Mouse (Mus musculus) embryonic facial prominence, embryonic 13.5 days (tissue): ENCODE measurements around the gene Slc34a3. TPM values are rescaled to one million over a fixed set of nuclear protein-coding genes. Genes with fewer than 3 reads are reported as not detected.
A peak's percentile ranks its signal among the peaks of the same experiment; 100 is the strongest.
"Not testable (repeated sequence)": the region's sequence is repeated elsewhere in the genome, so short reads cannot be mapped to it uniquely, and the experiment has no call there.

Experiments
- ATAC-seq: fragments of 200-750 bp; cut with Nextera tagmentation; 2 replicates; pipeline ENCODE4 v1.8.0; 2017; ENCODE audit warnings: low read depth; ENCODE audit not compliant: insufficient number of reproducible peaks, insufficient read depth, low FRiP score, low TSS enrichment
- H3K27ac ChIP-seq: fragments of 300-500 bp; sonication (generic); 2 replicates; pipeline ENCODE4 v1.5.1; 2015; ENCODE audit warnings: moderate library complexity, mild to moderate bottlenecking, inconsistent platforms
- H3K27me3 ChIP-seq: fragments of 300-500 bp; sonication (generic); 2 replicates; pipeline ENCODE4 v1.6.1; 2015; ENCODE audit warnings: mild to moderate bottlenecking, inconsistent platforms
- H3K36me3 ChIP-seq: fragments of 300-500 bp; sonication (generic); 2 replicates; pipeline ENCODE4 v1.6.1; 2015; ENCODE audit warnings: mild to moderate bottlenecking, inconsistent platforms
- H3K4me1 ChIP-seq: fragments of 300-500 bp; sonication (generic); 2 replicates; pipeline ENCODE4 v1.6.1; 2015; ENCODE audit warnings: inconsistent platforms
- H3K4me2 ChIP-seq: fragments of 300-500 bp; sonication (generic); 2 replicates; pipeline ENCODE4 v1.6.1; 2015; ENCODE audit warnings: moderate library complexity, mild to moderate bottlenecking, inconsistent platforms
- H3K4me3 ChIP-seq: fragments of 300-500 bp; sonication (generic); 2 replicates; pipeline ENCODE4 v1.5.1; 2015; ENCODE audit warnings: mild to moderate bottlenecking, inconsistent platforms
- H3K9ac ChIP-seq: fragments of 300-500 bp; sonication (generic); 2 replicates; pipeline ENCODE4 v1.6.1; 2015; ENCODE audit warnings: mild to moderate bottlenecking, inconsistent platforms
- H3K9me3 ChIP-seq: fragments of 300-500 bp; sonication (generic); 2 replicates; pipeline ENCODE4 v1.6.1; 2016; ENCODE audit warnings: inconsistent platforms
- WGBS: fragments of 180-500 bp; shearing (Covaris S2); methylation state at CpG from one replicate; pipeline ENCODE4 v1.1.7; 2015; ENCODE audit warnings: mixed read lengths; 5-methylcytosine and 5-hydroxymethylcytosine counted together
- polyA plus RNA-seq: library from polyadenylated mRNA; unstranded; fragments of >200 nt; fragmentation: Nextera tagmentation; extraction: Ambion mirVana; gene quantifications from 2 replicates; pipeline ENCODE4 v1.2.1, GENCODE M21; 2015

The Slc34a3 gene
- polyA plus RNA-seq, 1 experiment from 2014 or later, result not detected

DNA sequence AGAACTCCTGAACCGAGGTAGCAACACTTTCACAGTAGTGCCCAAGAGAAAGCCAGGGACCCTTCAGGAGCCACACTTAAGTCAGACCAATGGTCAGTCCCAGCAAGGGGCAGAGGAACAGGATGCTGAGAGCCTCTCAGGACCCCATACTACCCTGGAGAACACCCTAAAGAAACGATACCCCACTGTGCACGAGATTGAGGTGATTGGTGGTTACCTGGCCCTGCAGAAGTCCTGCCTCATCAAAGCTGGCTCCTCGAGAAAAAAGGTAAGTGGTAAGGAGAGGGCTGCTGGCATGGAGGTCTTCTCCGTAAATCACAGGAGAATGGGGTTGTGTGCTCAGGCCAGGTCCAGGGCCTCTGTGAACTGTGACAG, 30.1 kb upstream of the Slc34a3 start:
- Histone ChIP-seq H3K9me3 (no peaks in the 10 kb centered on the region), H3K4me3 (peak overlapping the region; percentile 79; the same call in 1 of the 2 replicates), H3K36me3 (peaks cover 17% of the 10 kb centered on the region), H3K27ac (no peak overlapping the region), H3K4me2 (peak overlapping the region; percentile 99), H3K4me1 (peaks cover 40% of the 10 kb centered on the region), H3K9ac (peak overlapping the region; percentile 77), H3K27me3 (peaks cover 21% of the 10 kb centered on the region)
- 76% methylated on average over 5 of the region's 5 CpGs for WGBS
- no peak for ATAC-seq

DNA sequence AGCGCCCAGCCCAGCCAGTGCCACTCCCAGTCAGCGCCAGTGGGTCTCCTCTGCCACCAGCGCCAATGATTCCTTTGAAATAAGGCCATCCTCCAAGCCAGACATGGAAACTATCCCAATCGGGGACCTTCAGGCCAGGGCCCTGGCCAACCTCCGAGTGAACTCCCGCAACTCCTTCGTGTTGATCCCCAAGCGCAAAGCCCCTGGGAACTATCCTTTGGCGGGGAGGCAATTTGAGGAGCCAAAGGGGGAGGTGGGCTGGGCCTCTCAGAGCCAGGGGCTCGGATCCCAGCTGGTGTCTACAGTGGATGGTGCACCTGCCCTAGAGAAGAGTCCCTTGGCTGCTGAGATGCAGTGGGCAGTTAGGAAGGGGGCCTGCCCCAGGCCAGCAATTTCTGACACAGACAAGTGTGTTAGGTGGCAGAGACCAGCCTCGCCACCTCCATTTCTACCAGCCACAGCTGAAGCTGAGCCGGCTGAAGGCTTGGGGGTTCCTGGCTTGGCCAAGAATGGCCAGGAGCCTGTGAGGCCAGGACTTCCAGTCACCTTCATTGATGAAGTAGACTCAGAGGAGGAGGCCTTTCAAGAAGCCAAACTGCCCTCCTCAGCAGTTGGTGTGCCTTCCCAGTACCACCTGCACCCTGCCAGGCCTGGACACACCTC, 29.6 kb upstream of the Slc34a3 start:
- ATAC-seq, result no peak
- H3K4me2 ChIP-seq, result peak overlapping the region; percentile 99
- H3K4me3 ChIP-seq, result peak overlapping the region; percentile 79
- H3K27me3 ChIP-seq, result peaks cover 21% of the 10 kb centered on the region
- peak overlapping the region; percentile 77 for H3K9ac ChIP-seq
- peaks cover 40% of the 10 kb centered on the region for H3K4me1 ChIP-seq
- H3K27ac ChIP-seq, result no peak overlapping the region
- 18% methylated on average over 12 of the region's 12 CpGs for WGBS
- no peaks in the 10 kb centered on the region for H3K9me3 ChIP-seq
- peaks cover 11% of the 10 kb centered on the region; the same call in 1 of the 2 replicates for H3K36me3 ChIP-seq

DNA sequence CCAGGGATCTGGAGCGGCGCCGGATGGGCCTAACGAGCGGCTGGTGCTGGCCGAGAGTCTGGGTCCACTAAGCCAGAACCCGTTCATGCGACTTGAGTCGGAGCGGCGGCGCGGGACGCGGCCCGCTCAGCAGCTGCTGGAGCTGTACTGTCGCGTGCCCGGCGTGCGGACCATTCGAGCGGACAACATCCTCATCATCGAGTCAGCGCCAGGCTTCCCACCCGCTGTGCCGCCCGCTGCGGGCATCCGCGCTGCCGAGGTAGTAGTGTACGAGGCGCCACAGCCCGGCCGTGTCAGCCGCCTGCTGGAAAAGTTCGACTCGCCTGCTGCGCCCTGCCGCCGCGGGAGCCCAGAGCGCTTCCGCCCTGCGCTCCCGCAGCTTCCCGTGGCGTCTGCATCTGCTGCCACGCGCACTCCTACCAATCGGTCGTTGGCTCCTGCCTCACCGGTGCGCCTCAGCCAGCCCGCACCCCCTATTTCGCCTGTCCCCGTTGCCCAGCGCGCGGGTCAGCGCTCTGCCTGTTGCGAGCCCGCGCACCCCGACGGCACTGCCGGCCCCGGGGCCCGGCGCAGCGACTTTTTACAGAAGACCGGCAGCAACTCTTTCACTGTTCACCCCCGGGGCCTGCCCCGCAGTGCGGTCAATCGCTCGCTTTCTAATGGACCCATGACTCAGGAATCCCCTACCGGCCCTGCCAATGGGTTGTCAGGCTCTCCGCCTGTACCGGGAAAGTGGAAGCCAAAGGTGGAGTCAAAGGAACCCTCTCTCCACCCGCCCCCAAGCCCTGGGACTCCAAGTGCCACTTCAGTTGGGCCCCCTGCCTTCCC, 28.8 kb upstream of the Slc34a3 start:
- under 1% methylated on average over 82 of the region's 82 CpGs for WGBS
- ATAC-seq, result no peak; the same call in 1 of the 2 replicates
- H3K9me3 ChIP-seq, result no peaks in the 10 kb centered on the region

DNA sequence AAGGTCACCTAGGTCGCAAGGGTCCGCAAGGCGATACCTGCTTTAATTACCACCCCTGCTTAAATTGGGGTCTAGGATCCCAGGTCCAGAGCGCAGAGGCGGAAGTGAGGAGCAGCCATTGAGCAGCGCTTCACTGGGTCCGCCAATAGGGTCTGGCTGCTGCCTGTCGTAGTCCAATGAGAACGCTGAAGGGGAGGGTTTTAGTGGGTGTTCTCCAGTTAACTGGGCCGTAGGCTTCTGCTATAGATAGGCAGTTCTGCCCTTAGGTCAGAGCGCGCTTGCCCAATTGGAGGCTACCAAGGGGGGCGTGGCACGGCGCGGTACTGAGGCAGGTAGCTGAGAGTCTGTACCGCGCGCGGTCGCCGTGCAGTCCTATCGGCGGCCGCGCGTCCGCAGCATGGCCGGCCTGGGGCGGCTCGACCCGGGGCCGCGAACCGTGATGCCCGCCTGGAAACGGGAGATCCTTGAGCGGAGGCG, 28.2 kb upstream of the Slc34a3 start, which contains the start of gene Tprn:
Gene Tprn (plus strand): TSS at position 328 of the 477 bp plus-strand sequence.
- H3K4me2 ChIP-seq, result peak within 1 kb of the TSS; percentile 99
- H3K9ac ChIP-seq, result peak within 1 kb of the TSS; percentile 77
- no peaks in the 10 kb centered on the region for H3K9me3 ChIP-seq
- peak; percentile 98 for ATAC-seq
- WGBS, result under 1% methylated on average over 39 of the region's 39 CpGs
- 0 out of 2 replicates have a peak, but pooled peaks cover 3% of the 10 kb centered on the region for H3K36me3 ChIP-seq
- H3K4me3 ChIP-seq, result peak within 1 kb of the TSS; percentile 79
- peaks cover 21% of the 10 kb centered on the region for H3K27me3 ChIP-seq
- H3K4me1 ChIP-seq, result peaks cover 40% of the 10 kb centered on the region
- no peak within 1 kb of the TSS; the same call in 1 of the 2 replicates for H3K27ac ChIP-seq

More for the DNA sequence above, 28.8 kb upstream of the Slc34a3 start:
- H3K4me3 ChIP-seq, result peak overlapping the region; percentile 79
- H3K9ac ChIP-seq, result peak overlapping the region; percentile 77
- no peak overlapping the region; the same call in 1 of the 2 replicates for H3K27ac ChIP-seq
- peak overlapping the region; percentile 99 for H3K4me2 ChIP-seq
- H3K36me3 ChIP-seq, result 0 out of 2 replicates have a peak, but pooled peaks cover 10% of the 10 kb centered on the region
- H3K4me1 ChIP-seq, result peaks cover 40% of the 10 kb centered on the region
- peaks cover 21% of the 10 kb centered on the region for H3K27me3 ChIP-seq

DNA sequence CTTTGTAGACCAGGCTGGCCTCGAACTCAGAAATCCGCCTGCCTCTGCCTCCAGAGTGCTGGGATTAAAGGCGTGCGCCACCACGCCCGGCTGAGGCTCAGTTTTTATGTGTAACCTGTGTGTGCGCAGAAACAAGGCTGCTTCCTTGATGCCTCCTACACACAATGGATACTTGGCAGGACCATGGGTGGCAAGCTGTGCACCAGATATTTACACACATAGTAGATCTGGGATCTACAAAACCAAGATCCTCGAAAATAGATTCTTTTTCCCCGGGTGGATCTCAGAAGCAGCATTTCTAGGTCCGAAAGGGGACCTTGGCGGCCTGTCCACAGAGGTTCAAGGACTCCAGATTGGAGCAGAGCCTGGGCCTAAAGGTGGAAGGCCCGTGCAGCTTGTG, 27.7 kb upstream of the Slc34a3 start:
- Histone ChIP-seq H3K36me3 (no peaks in the 10 kb centered on the region), H3K27ac (no peak overlapping the region), H3K4me1 (peaks cover 41% of the 10 kb centered on the region), H3K4me2 (peak overlapping the region; percentile 99), H3K9ac (peak overlapping the region; percentile 77), H3K9me3 (no peaks in the 10 kb centered on the region), H3K4me3 (peak overlapping the region; percentile 79), H3K27me3 (peaks cover 21% of the 10 kb centered on the region)
- no peak for ATAC-seq
- 50% methylated on average over 12 of the region's 12 CpGs for WGBS

DNA sequence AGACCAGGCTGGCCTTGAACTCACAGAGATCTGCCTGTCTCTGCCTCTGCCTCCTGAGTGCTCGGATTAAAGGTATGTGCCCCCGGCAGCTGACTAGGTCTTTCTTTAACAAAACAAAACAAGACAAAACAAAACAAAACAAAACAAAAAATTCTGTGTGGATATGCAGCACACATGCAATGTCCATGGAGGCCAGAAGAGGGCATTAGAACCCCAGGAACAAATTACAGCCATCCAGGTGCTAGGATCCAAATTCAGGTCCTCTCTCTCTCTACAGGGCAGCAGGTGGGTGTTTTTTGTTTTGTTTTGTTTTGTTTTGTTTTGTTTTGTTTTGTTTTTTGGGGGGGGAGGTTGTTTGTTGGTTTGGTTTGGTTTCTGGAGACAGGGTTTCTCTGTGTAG, 24.7 kb upstream of the Slc34a3 start:
- Histone ChIP-seq H3K9me3 (no peaks in the 10 kb centered on the region), H3K36me3 (no peaks in the 10 kb centered on the region), H3K9ac (no peak overlapping the region), H3K27me3 (peaks cover 11% of the 10 kb centered on the region), H3K27ac (no peak overlapping the region), H3K4me1 (peaks cover 27% of the 10 kb centered on the region), H3K4me2 (no peak overlapping the region), H3K4me3 (no peak overlapping the region)
- no peak for ATAC-seq
- 55% methylated on average over 2 of the region's 2 CpGs for WGBS

DNA sequence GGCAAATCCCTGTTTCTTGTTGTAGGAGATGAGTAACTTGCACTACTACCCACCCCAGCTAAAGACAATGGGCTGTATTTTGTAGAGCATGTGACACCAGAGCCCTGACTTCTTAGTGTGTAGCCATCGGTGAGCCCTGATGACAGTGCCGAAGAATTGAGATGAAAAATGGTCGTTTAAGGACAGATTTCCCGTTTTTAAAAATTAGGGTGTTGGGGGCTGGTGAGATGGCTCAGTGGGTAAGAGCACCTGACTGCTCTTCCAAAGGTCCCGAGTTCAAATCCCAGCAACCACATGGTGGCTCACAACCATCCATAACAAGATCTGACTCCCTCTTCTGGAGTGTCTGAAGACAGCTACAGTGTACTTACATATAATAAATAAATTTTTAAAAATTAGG, 23.1 kb upstream of the Slc34a3 start:
- not testable (repeated sequence) for H3K27ac ChIP-seq, H3K36me3 ChIP-seq, H3K9me3 ChIP-seq, H3K27me3 ChIP-seq, ATAC-seq, H3K4me3 ChIP-seq, H3K4me2 ChIP-seq, H3K9ac ChIP-seq
- H3K4me1 ChIP-seq, result peaks cover 17% of the 10 kb centered on the region
- WGBS, result 84% methylated on average over 5 of the region's 5 CpGs

DNA sequence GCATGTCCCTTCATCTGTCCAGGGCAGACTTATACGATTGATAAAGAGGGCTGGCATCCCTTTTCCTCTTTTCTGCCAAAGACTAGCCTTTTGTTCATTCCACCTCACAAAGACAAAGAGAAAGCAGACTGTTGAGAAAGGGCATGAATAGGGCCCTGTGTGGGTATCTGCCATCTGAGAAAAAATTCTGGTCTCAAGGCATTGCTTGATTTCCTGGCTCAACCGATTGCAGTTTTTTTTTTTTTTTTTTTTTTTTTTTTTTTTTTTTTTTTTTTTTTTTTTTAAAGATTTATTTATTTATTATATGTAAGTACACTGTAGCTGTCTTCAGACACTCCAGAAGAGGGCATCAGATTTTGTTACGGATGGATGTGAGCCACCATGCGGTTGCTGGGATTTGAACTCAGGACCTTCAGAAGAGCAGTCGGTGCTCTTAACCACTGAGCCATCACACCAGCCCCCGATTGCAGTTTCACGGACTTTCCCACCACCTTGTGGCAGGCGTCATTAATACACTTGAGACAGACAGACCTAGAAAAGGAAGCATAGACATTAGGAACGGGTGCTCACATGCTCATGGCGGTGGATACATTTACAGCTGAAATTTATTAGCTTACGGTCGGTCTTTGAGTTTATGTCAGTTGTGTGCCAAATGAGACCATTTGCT, 22.4 kb upstream of the Slc34a3 start:
- H3K27me3 ChIP-seq, H3K27ac ChIP-seq, ATAC-seq, H3K9me3 ChIP-seq: not testable (repeated sequence)
- peaks cover 17% of the 10 kb centered on the region for H3K4me1 ChIP-seq
- H3K4me3 ChIP-seq, result peak overlapping the region; percentile 99
- 58% methylated on average over 12 of the region's 12 CpGs for WGBS
- peak overlapping the region; percentile 97 for H3K4me2 ChIP-seq
- peak overlapping the region; percentile 88 for H3K9ac ChIP-seq
- H3K36me3 ChIP-seq, result peaks cover 14% of the 10 kb centered on the region

DNA sequence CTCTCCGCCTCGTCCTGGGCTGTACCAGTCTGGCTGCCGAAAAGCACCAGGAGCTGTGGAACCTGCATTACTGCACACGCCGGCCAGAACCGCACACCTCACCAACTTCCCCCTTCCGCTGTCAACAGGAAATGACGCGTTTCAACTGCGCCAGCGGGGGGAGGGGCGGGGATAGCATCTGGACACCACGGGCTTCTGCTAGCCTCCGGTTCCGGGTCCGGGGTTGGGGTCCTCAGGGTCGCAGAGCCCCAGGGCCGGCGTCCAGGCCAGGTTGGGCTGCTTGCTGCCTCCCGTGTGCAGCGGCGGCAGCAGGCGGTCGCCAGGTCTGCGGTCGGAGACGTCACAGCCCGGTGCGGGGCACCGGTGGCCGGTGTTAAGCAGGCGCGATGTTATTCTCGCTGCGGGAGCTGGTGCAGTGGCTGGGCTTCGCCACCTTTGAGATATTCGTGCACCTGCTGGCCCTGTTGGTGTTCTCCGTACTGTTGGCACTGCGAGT, 21.2 kb upstream of the Slc34a3 start, which contains the start of gene Tmem203:
Gene Tmem203 (plus strand): TSS at position 156 of the 496 bp plus-strand sequence.
- no peaks in the 10 kb centered on the region for H3K27me3 ChIP-seq
- peak within 1 kb of the TSS; percentile 97 for H3K4me2 ChIP-seq
- ATAC-seq, result peak; percentile 76
- under 1% methylated on average over 39 of the region's 39 CpGs for WGBS
- peaks cover 26% of the 10 kb centered on the region for H3K36me3 ChIP-seq
- peak within 1 kb of the TSS; percentile 99 for H3K4me3 ChIP-seq
- no peaks in the 10 kb centered on the region for H3K9me3 ChIP-seq
- H3K27ac ChIP-seq, result peak within 1 kb of the TSS; percentile 78
- H3K4me1 ChIP-seq, result peaks cover 17% of the 10 kb centered on the region
- peak within 1 kb of the TSS; percentile 88 for H3K9ac ChIP-seq

DNA sequence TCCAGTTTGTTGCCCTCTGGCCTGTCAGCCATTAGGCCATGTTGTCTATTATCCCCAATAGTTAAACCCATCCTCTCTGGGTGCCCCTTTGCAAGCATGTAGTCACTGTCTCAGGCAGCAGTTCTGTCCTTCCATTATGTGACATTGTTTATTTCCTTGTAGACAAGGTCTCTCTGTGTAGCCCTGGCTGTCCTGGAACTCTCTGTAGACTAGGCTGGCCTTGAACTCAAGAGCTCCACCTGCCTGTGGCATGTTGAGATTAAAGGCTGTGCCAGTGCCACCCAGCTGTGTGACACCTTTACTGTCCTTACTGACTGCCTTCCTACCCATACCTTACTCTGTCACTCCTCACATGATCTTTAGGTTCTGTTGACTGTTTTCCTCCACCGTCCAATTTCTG, 18.2 kb upstream of the Slc34a3 start:
- Histone ChIP-seq H3K27ac (no peak overlapping the region), H3K9me3 (no peaks in the 10 kb centered on the region), H3K4me1 (peaks cover 17% of the 10 kb centered on the region), H3K27me3 (no peaks in the 10 kb centered on the region), H3K9ac (no peak overlapping the region), H3K36me3 (peaks cover 56% of the 10 kb centered on the region), H3K4me2 (no peak overlapping the region), H3K4me3 (no peak overlapping the region)
- ATAC-seq, result no peak
- 79% methylated on average over 1 of the region's 1 CpGs for WGBS
